Mouse (Mus musculus) ES-Bruce4 (cell line): Measurements from ENCODE around the gene Adssl1. TPM values are rescaled to one million over a fixed set of nuclear protein-coding genes. Genes with fewer than 3 reads are reported as not detected.

ENCODE experiments used
- H3K27ac ChIP-seq: 2 replicates; pipeline ENCODE4 v1.5.1; 2012; ENCODE audit warnings: low read length, inconsistent platforms; ENCODE audit not compliant: insufficient read depth
- H3K27me3 ChIP-seq: 2 replicates; pipeline ENCODE4 v1.6.1; 2012; ENCODE audit warnings: mild to moderate bottlenecking, low read length, inconsistent platforms; ENCODE audit not compliant: control insufficient read depth, poor library complexity, insufficient read depth, severe bottlenecking
- H3K36me3 ChIP-seq: 2 replicates; pipeline ENCODE4 v1.6.1; 2012; ENCODE audit warnings: inconsistent platforms, mild to moderate bottlenecking, low read length, moderate library complexity; ENCODE audit not compliant: control insufficient read depth, poor library complexity, insufficient read depth, severe bottlenecking
- H3K4me1 ChIP-seq: one replicate; pipeline ENCODE4 v1.8.1; 2011; ENCODE audit warnings: low read length; ENCODE audit not compliant: control insufficient read depth, insufficient read depth
- H3K4me3 ChIP-seq: 2 replicates; pipeline ENCODE4 v1.5.1; 2011; ENCODE audit warnings: low read depth, mild to moderate bottlenecking, low read length
- H3K9ac ChIP-seq: 2 replicates; pipeline ENCODE4 v1.6.1; 2012; ENCODE audit warnings: low read depth, mild to moderate bottlenecking, inconsistent platforms; ENCODE audit not compliant: poor library complexity, severe bottlenecking
- H3K9me3 ChIP-seq: replicated peaks from 2 replicates; pipeline ENCODE4 v1.6.1; 2012; ENCODE audit warnings: mild to moderate bottlenecking, low read length, inconsistent platforms; ENCODE audit not compliant: control insufficient read depth, poor library complexity, insufficient read depth, severe bottlenecking
- CTCF ChIP-seq: IDR thresholded peaks from one replicate; pipeline ENCODE4 v1.8.1; 2011; ENCODE audit warnings: low read depth, low read length
- EP300 ChIP-seq: IDR thresholded peaks from 2 replicates; pipeline ENCODE4 v1.6.1; 2011; ENCODE audit warnings: low read depth, low read length; ENCODE audit not compliant: insufficient read depth
- POLR2A ChIP-seq: IDR thresholded peaks from one replicate; pipeline ENCODE4 v1.8.1; 2011; ENCODE audit warnings: low read length; ENCODE audit not compliant: insufficient read depth
- polyA plus RNA-seq: library from polyadenylated mRNA; stranded (reverse); fragments of >200 nt; gene quantifications from 2 replicates; pipeline ENCODE4 v1.2.4, GENCODE M21; 2011; ENCODE audit warnings: low read depth; ENCODE audit not compliant: missing spikeins, insufficient read depth, insufficient read length

The Adssl1 gene
- polyA plus RNA-seq, 1 experiment: 6.6 TPM

GRCm38 (mm10) chr12:112670718-112671393, 51.0 kb downstream of the Adssl1 start:
- H3K9me3 ChIP-seq: no peaks in the 10 kb centered on the region
- H3K27me3 ChIP-seq: no peaks in the 10 kb centered on the region
- no peak overlapping the region for H3K4me3 ChIP-seq
- no peaks in the 10 kb centered on the region for H3K4me1 ChIP-seq
- no peaks in the 10 kb centered on the region; the same call in 1 of the 2 replicates for H3K36me3 ChIP-seq
- no peak overlapping the region for H3K9ac ChIP-seq
- TF ChIP-seq CTCF (no peak), EP300 (no peak), POLR2A (no peak)
- H3K27ac ChIP-seq: no peak overlapping the region

- no peaks in the 10 kb centered on the region; the same call in 1 of the 2 replicates for H3K36me3 ChIP-seq
Observed at GRCm38 (mm10) chr12:112671891-112672290, 52.0 kb downstream of the Adssl1 start.

GRCm38 (mm10) chr12:112672744-112673575, 53.1 kb downstream of the Adssl1 start:
- Histone ChIP-seq H3K4me3 (peak overlapping the region; percentile 88), H3K4me1 (no peaks in the 10 kb centered on the region), H3K9me3 (no peaks in the 10 kb centered on the region), H3K9ac (peak overlapping the region; percentile 95), H3K27ac (no peak overlapping the region), H3K27me3 (no peaks in the 10 kb centered on the region), H3K36me3 (no peaks in the 10 kb centered on the region; the same call in 1 of the 2 replicates)
- TF ChIP-seq EP300: no peak
- TF ChIP-seq POLR2A: no peak
- TF ChIP-seq CTCF: no peak

More at GRCm38 (mm10) chr12:112671891-112672290, 52.0 kb downstream of the Adssl1 start:
- Histone ChIP-seq H3K9me3 (no peaks in the 10 kb centered on the region), H3K9ac (no peak overlapping the region), H3K27me3 (no peaks in the 10 kb centered on the region), H3K4me1 (no peaks in the 10 kb centered on the region), H3K4me3 (no peak overlapping the region), H3K27ac (no peak overlapping the region)
- TF ChIP-seq CTCF (peak; percentile 64), EP300 (no peak), POLR2A (no peak)

GRCm38 (mm10) chr12:112673576-112674091, 53.8 kb downstream of the Adssl1 start:
- Histone ChIP-seq H3K27ac (no peak overlapping the region), H3K4me1 (no peaks in the 10 kb centered on the region), H3K27me3 (peaks cover 2% of the 10 kb centered on the region; the same call in 1 of the 2 replicates), H3K4me3 (peak overlapping the region; percentile 88), H3K9me3 (no peaks in the 10 kb centered on the region), H3K36me3 (no peaks in the 10 kb centered on the region; the same call in 1 of the 2 replicates), H3K9ac (peak overlapping the region; percentile 95)
- TF ChIP-seq POLR2A: no peak
- TF ChIP-seq CTCF: no peak
- TF ChIP-seq EP300: no peak

- peaks cover 2% of the 10 kb centered on the region for H3K27me3 ChIP-seq
- H3K4me3 ChIP-seq: peak within 1 kb of the TSS; percentile 88
- peak within 1 kb of the TSS; percentile 95 for H3K9ac ChIP-seq
- no peaks in the 10 kb centered on the region for H3K4me1 ChIP-seq
- H3K36me3 ChIP-seq: no peaks in the 10 kb centered on the region
- H3K27ac ChIP-seq: no peak within 1 kb of the TSS
- TF ChIP-seq POLR2A (no peak), CTCF (no peak), EP300 (no peak)
- no peaks in the 10 kb centered on the region for H3K9me3 ChIP-seq
Observed at GRCm38 (mm10) chr12:112674132-112675011, 54.5 kb downstream of the Adssl1 start, which contains the start of gene Akt1. Gene Akt1 (minus strand): TSS chr12:112674884.
